Mouse (Mus musculus): Measurements from ENCODE around the gene Atg3. TPM values are rescaled to one million over a fixed set of nuclear protein-coding genes. Genes with fewer than 3 reads are reported as not detected.

Atg3 gene
- 11.2 and 15.4 TPM in 2 replicates for polyA plus RNA-seq (2012; rRNA removed)

- under 1% methylated on average over 64 of the region's 64 CpGs for WGBS
- DNase-seq (ENCODE audit: low read depth, low spot score): peak; percentile 85
Measured at GRCm38 (mm10) chr16:45158522-45159388, at the start of gene Atg3, which contains the start of gene Slc35a5. Gene Atg3 (plus strand): TSS chr16:45158785. Gene Slc35a5 (minus strand): TSS chr16:45158706.

- 18% methylated on average over 4 of the region's 4 CpGs for WGBS
- DNase-seq (ENCODE audit: low read depth, low spot score): no peak
Measured at GRCm38 (mm10) chr16:45110498-45110897, 48.1 kb upstream of the Atg3 start.

- DNase-seq (ENCODE audit: low read depth, low spot score): no peak
- 92% methylated on average over 3 of the region's 3 CpGs for WGBS
Measured at GRCm38 (mm10) chr16:45117200-45117599, 41.4 kb upstream of the Atg3 start.

- 71% methylated on average over 3 of the region's 3 CpGs for WGBS
- no peak for DNase-seq (ENCODE audit: low read depth, low spot score)
Measured at GRCm38 (mm10) chr16:45118760-45119159, 39.8 kb upstream of the Atg3 start.

- 42% methylated on average over 5 of the region's 5 CpGs for WGBS
- DNase-seq (ENCODE audit: low read depth, low spot score): no peak
Measured at GRCm38 (mm10) chr16:45120844-45121425, 37.6 kb upstream of the Atg3 start.

- WGBS: 67% methylated on average over 5 of the region's 5 CpGs
- no peak for DNase-seq (ENCODE audit: low read depth, low spot score)
Measured at GRCm38 (mm10) chr16:45122571-45122970, 36.0 kb upstream of the Atg3 start.

GRCm38 (mm10) chr16:45124230-45125203, 34.1 kb upstream of the Atg3 start:
- DNase-seq (ENCODE audit: low read depth, low spot score): no peak
- WGBS: 50% methylated on average over 9 of the region's 9 CpGs

- no peak for DNase-seq (ENCODE audit: low read depth, low spot score)
- 65% methylated on average over 2 of the region's 2 CpGs for WGBS
Measured at GRCm38 (mm10) chr16:45127936-45128710, 30.5 kb upstream of the Atg3 start.

GRCm38 (mm10) chr16:45141711-45142110, 16.9 kb upstream of the Atg3 start:
- WGBS: 90% methylated on average over 5 of the region's 5 CpGs
- DNase-seq (ENCODE audit: low read depth, low spot score): no peak

GRCm38 (mm10) chr16:45142565-45142964, 16.0 kb upstream of the Atg3 start:
- DNase-seq (ENCODE audit: low read depth, low spot score): no peak
- WGBS: 87% methylated on average over 5 of the region's 5 CpGs

- no peak for DNase-seq (ENCODE audit: low read depth, low spot score)
- WGBS: 86% methylated on average over 6 of the region's 6 CpGs
Measured at GRCm38 (mm10) chr16:45145119-45145518, 13.5 kb upstream of the Atg3 start.

- WGBS: 88% methylated on average over 10 of the region's 10 CpGs
- no peak for DNase-seq (ENCODE audit: low read depth, low spot score)
Measured at GRCm38 (mm10) chr16:45148488-45149082, 10.0 kb upstream of the Atg3 start.

GRCm38 (mm10) chr16:45154741-45155250, 3.8 kb upstream of the Atg3 start:
- WGBS: 31% methylated on average over 3 of the region's 3 CpGs
- DNase-seq (ENCODE audit: low read depth, low spot score): no peak

- under 1% methylated on average over 20 of the region's 20 CpGs for WGBS
- DNase-seq (ENCODE audit: low read depth, low spot score): no peak
Measured at GRCm38 (mm10) chr16:45158136-45158521, 456 bp upstream of the Atg3 start.

GRCm38 (mm10) chr16:45159389-45159716, 768 bp downstream of the Atg3 start:
- DNase-seq (ENCODE audit: low read depth, low spot score): peak; percentile 14

GRCm38 (mm10) chr16:45178552-45178951, 20.0 kb downstream of the Atg3 start:
- no peak for DNase-seq (ENCODE audit: low read depth, low spot score)
- 75% methylated on average over 2 of the region's 2 CpGs for WGBS

More at GRCm38 (mm10) chr16:45159389-45159716, 768 bp downstream of the Atg3 start:
- WGBS: 1% methylated on average over 11 of the region's 11 CpGs

- 91% methylated on average over 5 of the region's 5 CpGs for WGBS
- DNase-seq (ENCODE audit: low read depth, low spot score): no peak
Measured at GRCm38 (mm10) chr16:45181824-45182223, 23.2 kb downstream of the Atg3 start.

- WGBS: 7% methylated on average over 1 of the region's 1 CpGs
- DNase-seq (ENCODE audit: low read depth, low spot score): peak; percentile 54
Measured at GRCm38 (mm10) chr16:45192613-45193012, 34.0 kb downstream of the Atg3 start.

- 34% methylated on average over 6 of the region's 6 CpGs for WGBS
- peak; percentile 31 for DNase-seq (ENCODE audit: low read depth, low spot score)
Measured at GRCm38 (mm10) chr16:45196816-45197215, 38.2 kb downstream of the Atg3 start.
